Mouse (Mus musculus) ovary, adult 2 months (tissue): ENCODE results near the gene Clstn2. TPM values are rescaled to one million over a fixed set of nuclear protein-coding genes. Genes with fewer than 3 reads are reported as not detected.

Experiments
- polyA plus RNA-seq: library from polyadenylated mRNA; depleted of rRNA; stranded (reverse); fragments of >200 nt; gene quantifications from 2 replicates; pipeline ENCODE4 v1.2.3, GENCODE M21; 2012; rRNA removed

Gene Clstn2
- polyA plus RNA-seq, result 6.4 and 7.1 TPM in 2 replicates

DNA sequence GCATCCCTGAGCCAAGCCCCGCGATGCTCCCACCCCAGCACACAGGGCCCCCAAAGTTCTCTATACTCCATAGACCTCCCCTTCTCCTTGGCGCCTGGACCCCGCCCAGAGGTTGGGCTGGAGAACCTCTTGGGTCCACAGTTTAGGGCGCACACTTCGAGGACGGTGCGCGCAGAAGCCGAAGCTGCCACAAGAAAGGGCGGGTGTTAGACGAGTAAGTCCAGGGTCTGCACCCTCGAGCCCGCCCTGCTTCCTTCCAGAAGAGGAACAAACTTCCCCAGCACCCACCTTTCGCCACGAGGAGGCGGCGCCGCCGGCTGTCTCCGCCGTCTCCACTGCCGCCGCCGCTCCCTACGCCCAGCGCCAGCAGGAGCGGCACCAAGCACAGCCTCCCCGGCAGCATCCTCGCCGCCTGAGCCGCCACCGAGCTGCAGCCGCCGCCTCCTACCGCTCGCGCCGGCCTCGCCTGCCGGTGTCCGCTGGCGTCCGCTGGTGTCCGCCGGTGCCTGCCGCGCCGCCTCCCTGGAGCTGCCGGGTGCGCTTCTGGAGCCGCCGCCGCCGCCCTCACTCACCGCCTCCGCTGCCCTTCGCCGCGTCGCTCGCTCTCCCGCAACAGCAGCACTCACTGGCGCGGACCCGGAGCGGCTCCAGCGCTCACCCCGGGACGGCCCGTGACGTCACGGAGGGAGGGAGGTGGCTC is at the start of gene Clstn2:
Gene Clstn2 (minus strand): TSS at position 609 of the 700 bp plus-strand sequence.

